Mouse (Mus musculus) lung, adult 18-20 months (tissue): Measurements from ENCODE around the gene Gm10160.

ENCODE experiments used
- DNase-seq, 2 experiments: peaks; one replicate each; pipeline ENCODE4 v3.0.0; 2022; ENCODE audit warnings: mixed read lengths in 2 of 2

Gene Gm10160

GRCm38 (mm10) chr7:81855694-81856093 lies at the start of gene Gm10160:
Gene Gm10160 (minus strand): TSS chr7:81855794.
- DNase-seq = no peak

- DNase-seq = no peak
These were observed 49.3 kb upstream of the Gm10160 start for GRCm38 (mm10) chr7:81904926-81905325.

GRCm38 (mm10) chr7:81904094-81904493 lies 48.5 kb upstream of the Gm10160 start:
- no peak for DNase-seq

GRCm38 (mm10) chr7:81899361-81899760 lies 43.8 kb upstream of the Gm10160 start:
- no peak for DNase-seq

- DNase-seq = no peak
These were observed 29.5 kb upstream of the Gm10160 start for GRCm38 (mm10) chr7:81885128-81885527.

GRCm38 (mm10) chr7:81881600-81881999 lies 26.0 kb upstream of the Gm10160 start:
- DNase-seq = no peak

GRCm38 (mm10) chr7:81880797-81881196 lies 25.2 kb upstream of the Gm10160 start:
- DNase-seq = no peak

- no peak for DNase-seq
These were observed 24.7 kb upstream of the Gm10160 start for GRCm38 (mm10) chr7:81880286-81880685.

GRCm38 (mm10) chr7:81875372-81875771 lies 19.8 kb upstream of the Gm10160 start:
- no peak for DNase-seq

- peak; percentile 57 to 73 for DNase-seq
These were observed 19.0 kb upstream of the Gm10160 start for GRCm38 (mm10) chr7:81874636-81875035.

GRCm38 (mm10) chr7:81873807-81874206 lies 18.2 kb upstream of the Gm10160 start:
- DNase-seq = no peak

GRCm38 (mm10) chr7:81872493-81873013 lies 17.0 kb upstream of the Gm10160 start:
- peak in 1 of 2 experiments; percentile 43 for DNase-seq

- peak; percentile 71 to 80 for DNase-seq
These were observed 12.6 kb upstream of the Gm10160 start for GRCm38 (mm10) chr7:81868158-81868557.

- DNase-seq = no peak
These were observed 11.8 kb upstream of the Gm10160 start for GRCm38 (mm10) chr7:81867231-81867930.

GRCm38 (mm10) chr7:81865937-81866336 lies 10.3 kb upstream of the Gm10160 start:
- no peak for DNase-seq

GRCm38 (mm10) chr7:81864552-81864951 lies 9.0 kb upstream of the Gm10160 start:
- DNase-seq = no peak

GRCm38 (mm10) chr7:81862587-81863583 lies 7.3 kb upstream of the Gm10160 start:
- peak; percentile 60 to 63 for DNase-seq

- no peak for DNase-seq
These were observed 6.3 kb upstream of the Gm10160 start for GRCm38 (mm10) chr7:81861921-81862320.

- no peak for DNase-seq
These were observed 5.9 kb upstream of the Gm10160 start for GRCm38 (mm10) chr7:81861461-81861860.

GRCm38 (mm10) chr7:81860996-81861395 lies 5.4 kb upstream of the Gm10160 start:
- DNase-seq = no peak

GRCm38 (mm10) chr7:81860071-81860470 lies 4.5 kb upstream of the Gm10160 start:
- DNase-seq = peak; percentile 57 to 64

GRCm38 (mm10) chr7:81858968-81859721 lies 3.6 kb upstream of the Gm10160 start, which contains the start of gene Tm6sf1:
Gene Tm6sf1 (plus strand): TSS chr7:81859001.
- DNase-seq = peak; percentile 56 to 59

- no peak for DNase-seq
These were observed 2.6 kb upstream of the Gm10160 start for GRCm38 (mm10) chr7:81858236-81858635.
